Mouse (Mus musculus) ES-Bruce4 (cell line): ENCODE measurements around the gene Olfr1387. TPM values are rescaled to one million over a fixed set of nuclear protein-coding genes. Genes with fewer than 3 reads are reported as not detected.
"Not testable (repeated sequence)": the region's sequence is repeated elsewhere in the genome, so short reads cannot be mapped to it uniquely, and the experiment has no call there.

Source experiments
- H3K27ac ChIP-seq: 2 replicates; pipeline ENCODE4 v1.5.1; 2012; ENCODE audit warnings: low read length, inconsistent platforms; ENCODE audit not compliant: insufficient read depth
- H3K27me3 ChIP-seq: 2 replicates; pipeline ENCODE4 v1.6.1; 2012; ENCODE audit warnings: mild to moderate bottlenecking, low read length, inconsistent platforms; ENCODE audit not compliant: control insufficient read depth, poor library complexity, insufficient read depth, severe bottlenecking
- H3K36me3 ChIP-seq: 2 replicates; pipeline ENCODE4 v1.6.1; 2012; ENCODE audit warnings: inconsistent platforms, mild to moderate bottlenecking, low read length, moderate library complexity; ENCODE audit not compliant: control insufficient read depth, poor library complexity, insufficient read depth, severe bottlenecking
- H3K4me1 ChIP-seq: one replicate; pipeline ENCODE4 v1.8.1; 2011; ENCODE audit warnings: low read length; ENCODE audit not compliant: control insufficient read depth, insufficient read depth
- H3K4me3 ChIP-seq: 2 replicates; pipeline ENCODE4 v1.5.1; 2011; ENCODE audit warnings: low read depth, mild to moderate bottlenecking, low read length
- H3K9ac ChIP-seq: 2 replicates; pipeline ENCODE4 v1.6.1; 2012; ENCODE audit warnings: low read depth, mild to moderate bottlenecking, inconsistent platforms; ENCODE audit not compliant: poor library complexity, severe bottlenecking
- H3K9me3 ChIP-seq: replicated peaks from 2 replicates; pipeline ENCODE4 v1.6.1; 2012; ENCODE audit warnings: mild to moderate bottlenecking, low read length, inconsistent platforms; ENCODE audit not compliant: control insufficient read depth, poor library complexity, insufficient read depth, severe bottlenecking
- CTCF ChIP-seq: IDR thresholded peaks from one replicate; pipeline ENCODE4 v1.8.1; 2011; ENCODE audit warnings: low read depth, low read length
- EP300 ChIP-seq: IDR thresholded peaks from 2 replicates; pipeline ENCODE4 v1.6.1; 2011; ENCODE audit warnings: low read depth, low read length; ENCODE audit not compliant: insufficient read depth
- POLR2A ChIP-seq: IDR thresholded peaks from one replicate; pipeline ENCODE4 v1.8.1; 2011; ENCODE audit warnings: low read length; ENCODE audit not compliant: insufficient read depth
- polyA plus RNA-seq: library from polyadenylated mRNA; stranded (reverse); fragments of >200 nt; gene quantifications from 2 replicates; pipeline ENCODE4 v1.2.4, GENCODE M21; 2011; ENCODE audit warnings: low read depth; ENCODE audit not compliant: missing spikeins, insufficient read depth, insufficient read length

The Olfr1387 gene
- polyA plus RNA-seq, 1 experiment = not detected

DNA sequence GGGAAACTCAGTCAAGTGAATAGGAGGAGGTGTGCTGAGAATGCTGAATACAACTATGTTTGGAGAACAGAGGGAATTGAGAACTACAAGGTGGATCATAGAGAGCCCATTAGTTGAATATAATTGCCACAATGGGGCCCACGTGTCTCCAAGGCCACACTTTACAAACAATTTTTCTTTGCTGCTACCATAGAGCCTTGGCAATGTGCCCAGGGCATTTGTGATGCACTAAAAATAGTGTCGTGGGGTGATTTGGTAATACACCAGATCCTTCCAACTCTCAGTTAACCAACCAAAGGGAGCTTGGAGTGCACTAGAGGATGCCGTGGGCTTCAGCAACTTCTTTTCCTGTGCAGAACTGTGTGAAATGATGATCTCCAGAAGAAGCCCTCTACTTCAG is 18.7 kb upstream of the Olfr1387 start, which contains the start of gene Olfr1388:
Gene Olfr1388 (plus strand): TSS at position 214 of the 400 bp plus-strand sequence.
- no peaks in the 10 kb centered on the region for H3K27me3 ChIP-seq
- no peaks in the 10 kb centered on the region for H3K4me1 ChIP-seq

DNA sequence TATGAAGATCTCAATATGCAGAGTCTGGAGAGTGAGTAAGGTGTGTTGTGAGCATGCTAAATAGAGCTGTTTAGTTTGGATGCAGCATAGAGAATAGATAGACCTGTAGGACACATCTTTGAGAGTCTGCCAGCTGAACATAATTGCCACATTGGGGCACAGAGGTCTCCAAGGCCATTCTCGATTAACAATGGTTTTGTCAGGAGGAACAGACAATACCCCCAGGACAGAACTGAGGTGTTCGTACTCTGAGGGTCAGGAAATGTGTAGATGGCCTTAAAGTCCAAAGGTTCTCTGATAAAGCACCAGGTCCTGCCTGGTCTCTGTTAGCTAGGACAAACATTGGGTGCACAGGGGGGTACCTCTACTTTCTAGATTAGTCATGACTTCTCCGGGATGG is 9.6 kb downstream of the Olfr1387 start, which contains the start of gene Olfr1386:
Gene Olfr1386 (plus strand): TSS at position 301 of the 400 bp plus-strand sequence.
- not testable (repeated sequence) for H3K27me3 ChIP-seq, H3K36me3 ChIP-seq, H3K9ac ChIP-seq, H3K4me3 ChIP-seq, H3K9me3 ChIP-seq, H3K27ac ChIP-seq, H3K4me1 ChIP-seq

More for the DNA sequence above, 18.7 kb upstream of the Olfr1387 start, which contains the start of gene Olfr1388:
- Histone ChIP-seq H3K4me3 (no peak within 1 kb of the TSS), H3K9me3 (no peaks in the 10 kb centered on the region), H3K9ac (no peak within 1 kb of the TSS), H3K36me3 (no peaks in the 10 kb centered on the region), H3K27ac (no peak within 1 kb of the TSS)
- TF ChIP-seq CTCF (no peak), EP300 (no peak)

DNA sequence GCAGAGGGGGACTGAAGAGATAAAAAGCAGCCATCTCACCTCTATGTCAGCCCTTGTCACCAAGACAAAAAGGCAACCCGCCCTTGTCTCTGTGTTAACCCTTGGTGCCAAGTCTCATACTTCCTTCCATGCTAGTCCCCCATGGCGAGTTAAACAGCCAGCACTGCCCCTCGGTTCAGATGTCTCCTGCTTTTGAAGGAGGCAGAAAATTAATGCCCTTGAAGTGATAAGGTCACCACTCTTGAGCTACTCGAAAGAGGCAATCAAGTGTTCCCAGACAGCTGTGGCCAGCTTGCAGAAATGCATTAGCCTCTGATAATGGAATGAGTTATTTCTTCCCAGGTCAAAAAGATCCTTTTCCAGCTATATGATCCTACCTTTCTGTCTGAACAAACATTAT is 30.8 kb downstream of the Olfr1387 start:
- Histone ChIP-seq H3K9me3 (no peaks in the 10 kb centered on the region), H3K9ac (no peak overlapping the region), H3K4me3 (no peak overlapping the region), H3K4me1 (no peaks in the 10 kb centered on the region), H3K36me3 (no peaks in the 10 kb centered on the region), H3K27ac (no peak overlapping the region), H3K27me3 (no peaks in the 10 kb centered on the region)
- no peak for TF ChIP-seq EP300
- no peak for TF ChIP-seq POLR2A
- TF ChIP-seq CTCF = no peak

DNA sequence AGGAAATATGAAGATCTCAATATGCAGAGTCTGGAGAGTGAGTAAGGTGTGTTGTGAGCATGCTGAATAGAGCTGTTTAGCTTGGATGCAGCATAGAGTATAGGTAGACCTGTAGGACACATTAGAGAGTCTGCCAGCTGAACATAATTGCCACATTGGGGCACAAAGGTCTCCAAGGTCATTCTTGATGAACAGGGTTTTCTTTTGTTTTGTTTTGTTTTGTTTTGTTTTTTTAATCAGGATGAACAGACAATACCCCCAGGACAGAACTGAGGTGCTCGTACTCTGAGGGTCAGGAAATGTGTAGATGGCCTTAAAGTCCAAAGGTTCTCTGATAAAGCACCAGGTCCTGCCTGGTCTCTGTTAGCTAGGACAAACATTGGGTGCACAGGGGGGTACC is 33.6 kb downstream of the Olfr1387 start, which contains the start of gene Olfr1385:
Gene Olfr1385 (plus strand): TSS at position 301 of the 400 bp plus-strand sequence.
- not testable (repeated sequence) for H3K4me3 ChIP-seq, H3K27ac ChIP-seq, H3K9ac ChIP-seq, H3K4me1 ChIP-seq, H3K27me3 ChIP-seq, H3K9me3 ChIP-seq, H3K36me3 ChIP-seq

Other genes starting within 250 kb of the Olfr1387 start
- 16.5 and 21.1 TPM in 2 replicates for gene Mgat1, start 211.2 kb upstream of the Olfr1387 start, polyA plus RNA-seq
- not detected in 2 replicates for gene Olfr1393, start 177.0 kb upstream of the Olfr1387 start, polyA plus RNA-seq
- not detected in 2 replicates for gene Olfr1392, start 170.1 kb upstream of the Olfr1387 start, polyA plus RNA-seq
- gene Olfr10, start 150.6 kb upstream of the Olfr1387 start, polyA plus RNA-seq = not detected in 2 replicates
- not detected in 2 replicates for gene Olfr1391, start 132.6 kb upstream of the Olfr1387 start, polyA plus RNA-seq
- gene Olfr1390, start 120.2 kb upstream of the Olfr1387 start, polyA plus RNA-seq = not detected in 2 replicates
- gene Olfr1389, start 32.3 kb upstream of the Olfr1387 start, polyA plus RNA-seq = not detected in 2 replicates
- gene Olfr1388, start 18.7 kb upstream of the Olfr1387 start, polyA plus RNA-seq = 2.6 and 4.3 TPM in 2 replicates
- gene Olfr1386, start 9.7 kb downstream of the Olfr1387 start, polyA plus RNA-seq = not detected in 2 replicates
- not detected in 2 replicates for gene Olfr1385, start 33.7 kb downstream of the Olfr1387 start, polyA plus RNA-seq
- gene Olfr1384, start 51.4 kb downstream of the Olfr1387 start, polyA plus RNA-seq = 0.21 TPM in 1 of 2 replicates, not detected in the other
- 0.26 and 0.34 TPM in 2 replicates for gene Olfr1383, start 64.3 kb downstream of the Olfr1387 start, polyA plus RNA-seq
- gene Olfr1382, start 72.9 kb downstream of the Olfr1387 start, polyA plus RNA-seq = not detected in 2 replicates
- gene Olfr1381, start 88.1 kb downstream of the Olfr1387 start, polyA plus RNA-seq = not detected in 2 replicates
- not detected in 2 replicates for gene Olfr1380, start 101.5 kb downstream of the Olfr1387 start, polyA plus RNA-seq
- 2.8 and 3.0 TPM in 2 replicates for gene Flt4, start 153.9 kb downstream of the Olfr1387 start, polyA plus RNA-seq
- gene Scgb3a1, start 208.3 kb downstream of the Olfr1387 start, polyA plus RNA-seq = not detected in 2 replicates